Mouse (Mus musculus): ENCODE results near the gene Cep97. TPM values are rescaled to one million over a fixed set of nuclear protein-coding genes. Genes with fewer than 3 reads are reported as not detected.

Cep97 gene
- total and polyA plus RNA-seq, 2 experiments from 2014 or later, result 6.8 to 7.7 TPM

GRCm38 (mm10) chr16:55852515-55852914 is 82.1 kb downstream of the Cep97 start:
- Histone ChIP-seq H3K4me1 (ENCODE audit: insufficient read depth, low read length) (no peaks in the 10 kb centered on the region), H3K9ac (replicated peaks; ENCODE audit: low read length, poor library complexity, severe bottlenecking) (no peak overlapping the region), H3K9me3 (ENCODE audit: low read length) (no peaks in the 10 kb centered on the region), H3K36me3 (ENCODE audit: insufficient read depth, low read length) (peaks cover 4% of the 10 kb centered on the region), H3K4me2 (ENCODE audit: low read depth, low read length, poor library complexity, severe bottlenecking) (no peak overlapping the region), H3K4me3 (ENCODE audit: low read depth, low read length) (no peak overlapping the region), H3K27me3 (ENCODE audit: insufficient read depth, low read length) (no peaks in the 10 kb centered on the region), H3K27ac (ENCODE audit: low read depth, low read length) (no peak overlapping the region)
- TF ChIP-seq CTCF (IDR thresholded peaks at IDR 0.05), result no peak
- WGBS, result 32% methylated on average over 4 of the region's 4 CpGs
- DNase-seq (ENCODE audit: low spot score) (no peak), ATAC-seq (ENCODE audit: low FRiP score) (no peak)

GRCm38 (mm10) chr16:55850485-55850884 is 84.2 kb downstream of the Cep97 start:
- no peak for TF ChIP-seq CTCF (IDR thresholded peaks at IDR 0.05)
- Histone ChIP-seq H3K9me3 (ENCODE audit: low read length) (no peaks in the 10 kb centered on the region), H3K27ac (ENCODE audit: low read depth, low read length) (no peak overlapping the region), H3K4me1 (ENCODE audit: insufficient read depth, low read length) (no peaks in the 10 kb centered on the region), H3K9ac (replicated peaks; ENCODE audit: low read length, poor library complexity, severe bottlenecking) (no peak overlapping the region), H3K4me3 (ENCODE audit: low read depth, low read length) (no peak overlapping the region), H3K4me2 (ENCODE audit: low read depth, low read length, poor library complexity, severe bottlenecking) (no peak overlapping the region), H3K36me3 (ENCODE audit: insufficient read depth, low read length) (peaks cover 4% of the 10 kb centered on the region), H3K27me3 (ENCODE audit: insufficient read depth, low read length) (no peaks in the 10 kb centered on the region)
- 93% methylated on average over 3 of the region's 3 CpGs for WGBS
- no peak for ATAC-seq (ENCODE audit: low FRiP score)
- no peak for DNase-seq (ENCODE audit: low spot score)

Other genes starting within 250 kb of the Cep97 start
- gene Nfkbiz, start 96.0 kb downstream of the Cep97 start, total RNA-seq (2014; rRNA removed), result 2.6 and 3.2 TPM in 2 replicates
- 0.96 and 1.3 TPM in 2 replicates for gene Nfkbiz, start 96.0 kb downstream of the Cep97 start, polyA plus RNA-seq (2015; fragmentation: Nextera tagmentation; extraction: Ambion mirVana)
- 2.0 and 2.7 TPM in 2 replicates for gene Nxpe3, start 39.6 kb downstream of the Cep97 start, total RNA-seq (2014; rRNA removed)
- gene Nxpe3, start 39.6 kb downstream of the Cep97 start, polyA plus RNA-seq (2015; fragmentation: Nextera tagmentation; extraction: Ambion mirVana), result 0.77 and 1.1 TPM in 2 replicates
- 306 and 343 TPM in 2 replicates for gene Rpl24, start 31.4 kb upstream of the Cep97 start, total RNA-seq (2014; rRNA removed)
- gene Rpl24, start 31.4 kb upstream of the Cep97 start, polyA plus RNA-seq (2015; fragmentation: Nextera tagmentation; extraction: Ambion mirVana), result 488 and 533 TPM in 2 replicates
- 18.5 and 27.2 TPM in 2 replicates for gene Zbtb11, start 39.0 kb upstream of the Cep97 start, total RNA-seq (2014; rRNA removed)
- gene Zbtb11, start 39.0 kb upstream of the Cep97 start, polyA plus RNA-seq (2015; fragmentation: Nextera tagmentation; extraction: Ambion mirVana), result 17.6 and 19.3 TPM in 2 replicates
- 76.5 and 103 TPM in 2 replicates for gene Pcnp, start 94.9 kb upstream of the Cep97 start, total RNA-seq (2014; rRNA removed)
- gene Pcnp, start 94.9 kb upstream of the Cep97 start, polyA plus RNA-seq (2015; fragmentation: Nextera tagmentation; extraction: Ambion mirVana), result 224 and 233 TPM in 2 replicates
- gene Trmt10c, start 103.0 kb upstream of the Cep97 start, total RNA-seq (2014; rRNA removed), result 10.1 and 12.6 TPM in 2 replicates
- gene Trmt10c, start 103.0 kb upstream of the Cep97 start, polyA plus RNA-seq (2015; fragmentation: Nextera tagmentation; extraction: Ambion mirVana), result 13.4 and 15.0 TPM in 2 replicates
- 26.7 and 40.0 TPM in 2 replicates for gene Senp7, start 113.5 kb upstream of the Cep97 start, total RNA-seq (2014; rRNA removed)
- 32.0 and 34.7 TPM in 2 replicates for gene Senp7, start 113.5 kb upstream of the Cep97 start, polyA plus RNA-seq (2015; fragmentation: Nextera tagmentation; extraction: Ambion mirVana)